Mouse (Mus musculus): ENCODE results near the gene Kirrel3. TPM values are rescaled to one million over a fixed set of nuclear protein-coding genes. Genes with fewer than 3 reads are reported as not detected.

Kirrel3 gene
- polyA plus RNA-seq, 1 experiment from 2014 or later: 6.6 TPM

DNA sequence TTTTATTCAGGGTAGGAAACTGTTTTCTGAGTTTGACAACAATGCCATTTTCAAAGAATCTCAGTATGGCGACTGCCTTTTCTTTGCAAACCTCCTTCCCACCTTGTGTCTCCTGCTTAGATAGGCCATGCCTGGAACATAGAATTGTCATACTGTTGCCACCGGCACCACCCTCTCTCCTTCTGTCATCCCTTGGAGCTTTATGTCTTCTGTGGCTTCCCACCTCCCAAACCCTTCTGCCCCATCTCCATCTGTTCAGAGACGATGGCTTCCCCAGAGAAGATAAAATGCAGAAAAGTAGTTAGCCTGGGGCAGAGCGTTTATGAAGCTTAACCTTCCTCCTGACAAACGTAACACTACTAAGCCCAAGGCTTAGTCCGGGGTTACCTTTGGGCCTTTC, 88.9 kb downstream of the Kirrel3 start:
- no peaks in the 10 kb centered on the region for H3K27me3 ChIP-seq (ENCODE audit: control insufficient read depth, insufficient read depth, low read length)
- ATAC-seq (ENCODE audit: insufficient read depth, low FRiP score, low TSS enrichment) (no peak), DNase-seq (ENCODE audit: low spot score) (no peak)
- WGBS: 90% methylated on average over 6 of the region's 6 CpGs
- no peak overlapping the region for H3K4me2 ChIP-seq (ENCODE audit: low read depth)
- no peaks in the 10 kb centered on the region for H3K4me1 ChIP-seq (ENCODE audit: control insufficient read depth, insufficient read depth, low read length)
- no peaks in the 10 kb centered on the region for H3K9me3 ChIP-seq (ENCODE audit: control insufficient read depth, low read length)
- no peaks in the 10 kb centered on the region for H3K36me3 ChIP-seq (ENCODE audit: control insufficient read depth, insufficient read depth, low read length)
- H3K9ac ChIP-seq (ENCODE audit: low read length): no peak overlapping the region
- H3K27ac ChIP-seq (ENCODE audit: low read depth, low read length): no peak overlapping the region
- H3K4me3 ChIP-seq (ENCODE audit: low read depth, low read length): no peak overlapping the region

DNA sequence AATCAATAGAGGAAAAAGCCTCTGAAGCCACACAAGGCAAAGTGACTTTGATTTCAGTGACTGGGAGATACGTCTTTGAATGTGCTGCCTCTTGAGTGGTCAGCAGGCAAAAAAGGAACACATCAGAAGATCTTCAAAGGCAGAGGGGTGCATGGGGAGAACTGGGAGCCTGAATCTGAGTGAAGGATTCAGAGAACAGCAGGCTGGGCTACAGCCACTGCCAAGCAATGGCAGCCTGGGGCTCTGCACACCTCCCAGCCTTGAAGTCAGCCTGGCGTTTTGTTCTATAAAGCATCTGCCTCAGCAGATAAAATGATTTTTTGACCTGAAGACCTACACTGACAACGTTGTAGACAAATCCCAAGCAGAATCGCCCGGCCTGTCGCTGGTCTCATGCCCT, 93.5 kb downstream of the Kirrel3 start:
- WGBS: 84% methylated on average over 6 of the region's 6 CpGs
- no peak for DNase-seq (ENCODE audit: low spot score)

DNA sequence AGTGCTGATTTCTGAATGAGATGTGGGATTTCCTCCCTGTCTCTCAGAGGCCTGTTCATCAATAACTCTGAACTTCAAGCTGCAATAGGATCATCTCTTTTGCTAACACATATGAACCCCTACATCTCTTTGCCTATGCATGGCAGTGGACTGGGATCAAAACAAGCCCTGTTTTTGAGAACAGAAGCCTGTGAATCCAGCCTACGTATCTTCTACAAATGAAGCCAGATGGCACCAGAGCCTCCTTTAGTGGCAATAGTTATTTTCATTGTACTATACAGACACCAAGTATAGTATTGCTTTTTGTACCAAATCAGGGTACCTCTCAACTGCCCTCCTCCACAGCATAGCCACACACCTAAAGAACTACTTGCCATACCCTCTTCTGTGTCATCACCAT, 94.4 kb downstream of the Kirrel3 start:
- 89% methylated on average over 1 of the region's 1 CpGs for WGBS
- no peak overlapping the region for H3K9ac ChIP-seq (ENCODE audit: low read length)
- no peaks in the 10 kb centered on the region for H3K4me1 ChIP-seq (ENCODE audit: control insufficient read depth, insufficient read depth, low read length)
- no peak for DNase-seq (ENCODE audit: low spot score)
- no peaks in the 10 kb centered on the region for H3K9me3 ChIP-seq (ENCODE audit: control insufficient read depth, low read length)
- no peak overlapping the region for H3K4me2 ChIP-seq (ENCODE audit: low read depth)
- no peak overlapping the region for H3K27ac ChIP-seq (ENCODE audit: low read depth, low read length)
- no peaks in the 10 kb centered on the region for H3K36me3 ChIP-seq (ENCODE audit: control insufficient read depth, insufficient read depth, low read length)
- no peaks in the 10 kb centered on the region for H3K27me3 ChIP-seq (ENCODE audit: control insufficient read depth, insufficient read depth, low read length)
- no peak overlapping the region for H3K4me3 ChIP-seq (ENCODE audit: low read depth, low read length)
- ATAC-seq (ENCODE audit: insufficient read depth, low FRiP score, low TSS enrichment): no peak

More for the DNA sequence above, 93.5 kb downstream of the Kirrel3 start:
- no peak overlapping the region for H3K9ac ChIP-seq (ENCODE audit: low read length)
- no peak overlapping the region for H3K4me2 ChIP-seq (ENCODE audit: low read depth)
- H3K4me3 ChIP-seq (ENCODE audit: low read depth, low read length): no peak overlapping the region
- no peak overlapping the region for H3K27ac ChIP-seq (ENCODE audit: low read depth, low read length)
- H3K9me3 ChIP-seq (ENCODE audit: control insufficient read depth, low read length): no peaks in the 10 kb centered on the region
- no peaks in the 10 kb centered on the region for H3K36me3 ChIP-seq (ENCODE audit: control insufficient read depth, insufficient read depth, low read length)
- no peaks in the 10 kb centered on the region for H3K27me3 ChIP-seq (ENCODE audit: control insufficient read depth, insufficient read depth, low read length)
- ATAC-seq (ENCODE audit: insufficient read depth, low FRiP score, low TSS enrichment): no peak
- H3K4me1 ChIP-seq (ENCODE audit: control insufficient read depth, insufficient read depth, low read length): no peaks in the 10 kb centered on the region

DNA sequence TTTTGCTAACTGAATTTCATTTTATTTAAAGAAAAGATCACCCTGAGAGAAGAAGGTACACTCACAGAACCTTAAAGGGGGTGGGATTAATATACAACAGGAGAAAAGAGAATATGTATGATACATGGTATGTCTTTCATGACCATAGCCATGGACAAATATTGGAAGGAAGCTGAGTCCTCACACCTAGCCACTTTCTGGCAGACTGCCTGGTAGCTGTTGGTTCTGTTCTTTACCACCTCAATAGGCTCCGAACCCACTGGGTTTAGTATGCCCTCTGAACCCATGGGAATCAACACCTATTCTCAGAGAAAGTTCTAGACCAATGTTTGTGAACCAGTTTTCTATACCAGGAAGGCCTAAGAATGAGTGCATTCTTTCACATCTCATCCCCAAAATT, 96.8 kb downstream of the Kirrel3 start:
- no peaks in the 10 kb centered on the region for H3K4me1 ChIP-seq (ENCODE audit: control insufficient read depth, insufficient read depth, low read length)
- DNase-seq (ENCODE audit: low spot score) (no peak), ATAC-seq (ENCODE audit: insufficient read depth, low FRiP score, low TSS enrichment) (no peak)
- H3K27ac ChIP-seq (ENCODE audit: low read depth, low read length): no peak overlapping the region
- WGBS: 94% methylated on average over 1 of the region's 1 CpGs
- no peaks in the 10 kb centered on the region for H3K36me3 ChIP-seq (ENCODE audit: control insufficient read depth, insufficient read depth, low read length)
- no peak overlapping the region for H3K9ac ChIP-seq (ENCODE audit: low read length)
- no peak overlapping the region for H3K4me3 ChIP-seq (ENCODE audit: low read depth, low read length)
- no peaks in the 10 kb centered on the region for H3K27me3 ChIP-seq (ENCODE audit: control insufficient read depth, insufficient read depth, low read length)
- H3K9me3 ChIP-seq (ENCODE audit: control insufficient read depth, low read length): no peaks in the 10 kb centered on the region
- no peak overlapping the region for H3K4me2 ChIP-seq (ENCODE audit: low read depth)

DNA sequence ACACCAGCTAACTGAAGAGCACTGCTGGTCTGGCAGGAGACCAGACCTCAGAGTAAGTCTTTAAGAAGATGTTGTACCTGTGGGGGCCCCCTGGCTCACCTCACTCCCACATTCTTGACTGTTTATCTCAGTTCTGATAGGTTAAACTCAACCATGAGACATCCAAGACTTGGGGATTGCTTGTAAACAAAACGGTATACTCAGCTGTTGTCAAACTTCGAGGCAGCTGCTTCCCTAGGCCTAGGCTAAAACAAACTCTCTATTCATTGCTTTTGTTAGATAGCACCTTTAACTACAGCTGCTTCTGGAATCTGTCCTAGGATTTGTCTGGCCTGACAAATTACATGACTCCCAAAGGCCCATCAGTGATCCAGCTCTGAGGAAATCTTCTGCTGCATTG, 99.8 kb downstream of the Kirrel3 start:
- Histone ChIP-seq H3K9ac (ENCODE audit: low read length) (no peak overlapping the region), H3K27me3 (ENCODE audit: control insufficient read depth, insufficient read depth, low read length) (no peaks in the 10 kb centered on the region), H3K4me2 (ENCODE audit: low read depth) (no peak overlapping the region), H3K4me3 (ENCODE audit: low read depth, low read length) (no peak overlapping the region), H3K27ac (ENCODE audit: low read depth, low read length) (no peak overlapping the region), H3K9me3 (ENCODE audit: control insufficient read depth, low read length) (no peaks in the 10 kb centered on the region), H3K4me1 (ENCODE audit: control insufficient read depth, insufficient read depth, low read length) (no peaks in the 10 kb centered on the region), H3K36me3 (ENCODE audit: control insufficient read depth, insufficient read depth, low read length) (no peaks in the 10 kb centered on the region)
- ATAC-seq (ENCODE audit: insufficient read depth, low FRiP score, low TSS enrichment) (no peak), DNase-seq (ENCODE audit: low spot score) (no peak)
- 45% methylated on average over 2 of the region's 2 CpGs for WGBS

DNA sequence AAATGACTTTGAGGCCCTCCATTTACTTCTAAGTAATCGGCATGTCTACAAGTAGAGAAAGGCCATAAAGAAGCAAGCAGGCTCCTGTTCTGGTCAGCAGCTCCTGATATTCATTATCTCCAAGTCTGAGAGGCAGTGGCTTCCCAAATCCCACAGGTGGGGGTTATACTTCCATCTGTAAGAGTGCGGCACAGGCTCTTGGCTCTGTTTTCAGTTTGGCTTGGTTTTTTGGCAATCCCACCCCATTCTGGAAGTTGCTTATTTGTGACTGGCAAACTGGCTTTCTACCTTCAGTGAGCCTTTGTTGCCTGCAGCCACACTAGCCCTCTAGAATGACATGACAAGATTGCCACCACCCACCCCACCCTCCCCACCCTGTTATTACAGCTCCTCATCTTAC, 100.4 kb downstream of the Kirrel3 start:
- no peak for DNase-seq (ENCODE audit: low spot score)

DNA sequence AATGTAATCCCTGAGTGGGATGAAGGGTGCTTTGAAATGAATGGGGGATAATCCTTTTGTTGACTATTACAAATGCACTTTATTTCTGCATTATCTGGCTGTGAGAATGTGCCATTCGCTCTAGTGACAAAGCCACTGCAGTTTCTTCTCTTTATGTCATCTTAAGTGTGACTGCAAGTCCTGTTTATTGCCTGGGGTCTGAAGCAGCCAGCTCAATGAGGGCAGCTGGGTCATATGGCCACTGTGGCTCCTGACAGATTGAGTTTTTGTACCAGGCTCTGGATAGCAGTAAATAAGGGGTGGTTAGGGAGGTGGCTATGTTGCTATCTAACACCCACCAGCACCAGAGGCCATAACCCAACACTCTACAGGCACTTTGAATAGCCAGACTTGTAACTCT, 104.1 kb downstream of the Kirrel3 start:
- no peaks in the 10 kb centered on the region for H3K4me1 ChIP-seq (ENCODE audit: control insufficient read depth, insufficient read depth, low read length)
- H3K36me3 ChIP-seq (ENCODE audit: control insufficient read depth, insufficient read depth, low read length): no peaks in the 10 kb centered on the region
- no peaks in the 10 kb centered on the region for H3K9me3 ChIP-seq (ENCODE audit: control insufficient read depth, low read length)
- WGBS: 40% methylated on average over 1 of the region's 1 CpGs
- no peaks in the 10 kb centered on the region for H3K27me3 ChIP-seq (ENCODE audit: control insufficient read depth, insufficient read depth, low read length)
- no peak overlapping the region for H3K9ac ChIP-seq (ENCODE audit: low read length)
- H3K27ac ChIP-seq (ENCODE audit: low read depth, low read length): no peak overlapping the region
- ATAC-seq (ENCODE audit: insufficient read depth, low FRiP score, low TSS enrichment): no peak
- no peak overlapping the region for H3K4me3 ChIP-seq (ENCODE audit: low read depth, low read length)
- no peak for DNase-seq (ENCODE audit: low spot score)
- no peak overlapping the region for H3K4me2 ChIP-seq (ENCODE audit: low read depth)

More for the DNA sequence above, 100.4 kb downstream of the Kirrel3 start:
- H3K36me3 ChIP-seq (ENCODE audit: control insufficient read depth, insufficient read depth, low read length): no peaks in the 10 kb centered on the region
- no peak overlapping the region for H3K4me3 ChIP-seq (ENCODE audit: low read depth, low read length)
- H3K27ac ChIP-seq (ENCODE audit: low read depth, low read length): no peak overlapping the region
- H3K9me3 ChIP-seq (ENCODE audit: control insufficient read depth, low read length): no peaks in the 10 kb centered on the region
- H3K4me1 ChIP-seq (ENCODE audit: control insufficient read depth, insufficient read depth, low read length): no peaks in the 10 kb centered on the region
- H3K27me3 ChIP-seq (ENCODE audit: control insufficient read depth, insufficient read depth, low read length): no peaks in the 10 kb centered on the region
- 55% methylated on average over 2 of the region's 2 CpGs for WGBS
- H3K9ac ChIP-seq (ENCODE audit: low read length): no peak overlapping the region
- no peak for ATAC-seq (ENCODE audit: insufficient read depth, low FRiP score, low TSS enrichment)
- H3K4me2 ChIP-seq (ENCODE audit: low read depth): no peak overlapping the region

DNA sequence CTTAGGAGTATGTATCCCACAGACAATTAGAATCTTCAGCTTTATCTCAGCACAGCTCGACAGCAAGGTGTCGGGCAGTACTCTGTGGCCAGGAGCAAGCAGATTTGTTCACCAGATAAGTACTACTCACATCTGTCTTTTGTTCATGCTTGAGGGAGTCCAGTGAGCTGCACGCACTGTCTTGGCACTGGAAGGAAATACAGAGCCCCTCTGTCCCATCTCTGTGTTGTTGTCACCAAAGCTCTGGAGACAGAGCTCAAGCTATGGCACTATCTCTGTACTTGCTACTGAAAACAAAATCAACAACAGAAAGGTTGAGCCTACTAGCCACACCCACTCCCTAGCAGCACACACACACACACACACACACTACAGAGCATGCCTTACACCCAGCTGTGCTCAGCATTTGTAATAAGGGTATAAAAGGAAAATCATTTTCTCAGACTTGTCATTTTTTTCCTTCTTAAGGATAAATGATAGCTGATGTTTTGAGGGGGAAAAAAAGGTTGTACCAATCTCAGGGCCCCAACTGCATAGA, 106.4 kb downstream of the Kirrel3 start:
- no peak overlapping the region for H3K4me3 ChIP-seq (ENCODE audit: low read depth, low read length)
- H3K4me1 ChIP-seq (ENCODE audit: control insufficient read depth, insufficient read depth, low read length): no peaks in the 10 kb centered on the region
- H3K9ac ChIP-seq (ENCODE audit: low read length): no peak overlapping the region
- WGBS: 73% methylated on average over 3 of the region's 3 CpGs
- no peak overlapping the region for H3K27ac ChIP-seq (ENCODE audit: low read depth, low read length)
- no peak overlapping the region for H3K4me2 ChIP-seq (ENCODE audit: low read depth)
- no peaks in the 10 kb centered on the region for H3K9me3 ChIP-seq (ENCODE audit: control insufficient read depth, low read length)
- DNase-seq (ENCODE audit: low spot score) (no peak), ATAC-seq (ENCODE audit: insufficient read depth, low FRiP score, low TSS enrichment) (no peak)
- no peaks in the 10 kb centered on the region for H3K36me3 ChIP-seq (ENCODE audit: control insufficient read depth, insufficient read depth, low read length)
- H3K27me3 ChIP-seq (ENCODE audit: control insufficient read depth, insufficient read depth, low read length): no peaks in the 10 kb centered on the region

DNA sequence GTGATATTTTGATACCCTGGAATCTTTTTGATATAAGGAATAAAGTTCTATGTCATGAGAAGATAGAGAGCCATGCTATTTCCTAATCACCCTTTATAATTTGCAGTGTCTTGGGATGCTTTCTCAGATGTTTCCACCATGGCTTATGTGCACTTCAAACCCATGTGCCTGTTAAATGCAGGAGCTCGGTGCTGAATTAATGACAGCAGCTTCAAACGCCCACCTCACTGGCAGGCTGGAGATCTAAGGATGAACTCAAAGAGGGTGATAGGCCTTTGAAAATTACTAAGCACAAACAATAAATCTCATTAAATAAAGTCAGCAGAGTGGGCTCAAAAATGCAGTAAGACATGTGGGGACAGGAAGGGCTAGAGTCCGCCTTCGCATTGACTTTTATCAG, 108.2 kb downstream of the Kirrel3 start:
- 89% methylated on average over 4 of the region's 4 CpGs for WGBS
- H3K9me3 ChIP-seq (ENCODE audit: control insufficient read depth, low read length): no peaks in the 10 kb centered on the region
- no peak for DNase-seq (ENCODE audit: low spot score)
- H3K36me3 ChIP-seq (ENCODE audit: control insufficient read depth, insufficient read depth, low read length): no peaks in the 10 kb centered on the region
- H3K27me3 ChIP-seq (ENCODE audit: control insufficient read depth, insufficient read depth, low read length): no peaks in the 10 kb centered on the region
- no peak for ATAC-seq (ENCODE audit: insufficient read depth, low FRiP score, low TSS enrichment)
- H3K9ac ChIP-seq (ENCODE audit: low read length): no peak overlapping the region
- no peak overlapping the region for H3K4me2 ChIP-seq (ENCODE audit: low read depth)
- no peak overlapping the region for H3K27ac ChIP-seq (ENCODE audit: low read depth, low read length)
- no peaks in the 10 kb centered on the region for H3K4me1 ChIP-seq (ENCODE audit: control insufficient read depth, insufficient read depth, low read length)
- no peak overlapping the region for H3K4me3 ChIP-seq (ENCODE audit: low read depth, low read length)
